Mouse (Mus musculus) embryonic facial prominence, embryonic 14.5 days (tissue): ENCODE measurements around the gene Umps. TPM values are rescaled to one million over a fixed set of nuclear protein-coding genes. Genes with fewer than 3 reads are reported as not detected.
A peak's percentile ranks its signal among the peaks of the same experiment; 100 is the strongest.

Experiments used
- ATAC-seq: fragments of 200-750 bp; cut with Nextera tagmentation; 2 replicates; pipeline ENCODE4 v1.8.0; 2017; ENCODE audit warnings: low read depth, moderate number of reproducible peaks, moderate TSS enrichment
- DNase-seq: peaks from one replicate; pipeline ENCODE4 v3.0.0-alpha.2; 2015; ENCODE audit warnings: low spot score
- H3K27ac ChIP-seq: fragments of 300-500 bp; sonication (generic); replicated peaks from 2 replicates; pipeline ENCODE4 v1.5.1; 2014; ENCODE audit warnings: low read depth, mild to moderate bottlenecking, low read length, moderate library complexity
- H3K27me3 ChIP-seq: fragments of 300-500 bp; sonication (generic); replicated peaks from 2 replicates; pipeline ENCODE4 v1.6.1; 2014; ENCODE audit warnings: low read length; ENCODE audit not compliant: control insufficient read depth, insufficient read depth
- H3K36me3 ChIP-seq: fragments of 300-500 bp; sonication (generic); 2 replicates; pipeline ENCODE4 v1.6.1; 2014; ENCODE audit warnings: low read length, mixed read lengths; ENCODE audit not compliant: control insufficient read depth, insufficient read depth
- H3K4me1 ChIP-seq: fragments of 300-500 bp; sonication (generic); 2 replicates; pipeline ENCODE4 v1.6.1; 2014; ENCODE audit warnings: antibody characterized with exemption, low read length; ENCODE audit not compliant: control insufficient read depth, insufficient read depth
- H3K4me2 ChIP-seq: fragments of 300-500 bp; sonication (generic); 2 replicates; pipeline ENCODE4 v1.6.1; 2014; ENCODE audit warnings: low read depth, mild to moderate bottlenecking, low read length, moderate library complexity, mixed read lengths
- H3K4me3 ChIP-seq: fragments of 300-500 bp; sonication (generic); 2 replicates; pipeline ENCODE4 v1.5.1; 2014; ENCODE audit warnings: low read depth, mild to moderate bottlenecking, low read length
- H3K9ac ChIP-seq: fragments of 300-500 bp; sonication (generic); 2 replicates; pipeline ENCODE4 v1.6.1; 2014; ENCODE audit warnings: low read depth, mild to moderate bottlenecking, low read length, moderate library complexity, mixed read lengths
- H3K9me3 ChIP-seq: fragments of 300-500 bp; sonication (generic); 2 replicates; pipeline ENCODE4 v1.6.1; 2016; ENCODE audit warnings: low read length; ENCODE audit not compliant: control insufficient read depth
- WGBS: fragments of 180-500 bp; shearing (Covaris S2); extraction: QIAGEN DNeasy Blood & Tissue Kit; methylation state at CpG from one replicate; pipeline ENCODE4 v1.1.7; 2014; 5-methylcytosine and 5-hydroxymethylcytosine counted together
- polyA plus RNA-seq: library from polyadenylated mRNA; unstranded; fragments of >200 nt; fragmentation: Nextera tagmentation; extraction: Ambion mirVana; gene quantifications from 2 replicates; pipeline ENCODE4 v1.2.1, GENCODE M21; 2014

The Umps gene
- 45.7 and 51.2 TPM in 2 replicates for polyA plus RNA-seq

DNA sequence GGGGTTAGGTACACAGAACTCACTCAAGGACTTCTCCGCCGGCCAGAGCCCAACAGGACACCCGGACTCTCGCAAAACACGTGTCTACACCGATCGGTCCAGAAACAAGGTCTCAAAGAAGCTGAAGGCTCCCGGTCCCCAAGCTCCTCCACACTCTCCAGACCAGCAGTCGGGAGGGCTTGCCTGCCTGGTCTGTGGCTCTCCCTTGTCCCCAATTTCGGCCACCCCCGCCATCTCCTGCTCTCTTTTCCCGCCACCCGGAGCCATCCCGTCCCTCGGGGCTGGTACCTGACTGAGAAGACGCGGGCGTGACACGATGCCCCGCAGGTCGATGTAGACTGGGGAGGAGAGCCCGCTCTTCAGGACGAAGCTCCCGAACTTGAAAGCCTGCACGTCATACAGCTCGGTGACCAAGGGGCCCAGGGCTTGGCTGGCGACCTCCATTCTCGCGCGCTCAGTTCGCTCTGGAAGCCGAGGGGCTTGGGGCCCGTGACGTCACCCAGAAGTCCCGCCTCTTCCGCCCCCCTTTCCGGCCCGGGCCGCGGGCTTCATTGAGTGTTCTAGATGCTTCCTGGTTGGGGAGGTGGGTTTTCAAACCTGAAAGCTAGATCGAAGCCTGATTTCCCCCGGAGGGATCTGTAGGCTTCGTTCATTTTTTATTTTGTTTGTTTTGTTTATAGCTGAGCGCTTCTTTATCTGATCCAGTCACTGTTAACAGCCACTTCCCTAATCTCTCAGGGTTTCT, at the start of gene Umps:
Umps (minus strand) TSS at position 501 of the 745 bp plus-strand sequence.
- DNase-seq: peak; percentile 92
- 2% methylated on average over 44 of the region's 44 CpGs for whole genome bisulfite sequencing
- Histone ChIP-seq H3K9ac (peak within 1 kb of the TSS; percentile 91), H3K4me1 (peaks cover 6% of the 10 kb centered on the region; the same call in 1 of the 2 replicates), H3K36me3 (peaks cover 22% of the 10 kb centered on the region), H3K27me3 (no peaks in the 10 kb centered on the region), H3K9me3 (no peaks in the 10 kb centered on the region), H3K27ac (peak within 1 kb of the TSS; percentile 75), H3K4me3 (peak within 1 kb of the TSS; percentile 95), H3K4me2 (peak within 1 kb of the TSS; percentile 85)
- peak; percentile 96 for ATAC-seq

DNA sequence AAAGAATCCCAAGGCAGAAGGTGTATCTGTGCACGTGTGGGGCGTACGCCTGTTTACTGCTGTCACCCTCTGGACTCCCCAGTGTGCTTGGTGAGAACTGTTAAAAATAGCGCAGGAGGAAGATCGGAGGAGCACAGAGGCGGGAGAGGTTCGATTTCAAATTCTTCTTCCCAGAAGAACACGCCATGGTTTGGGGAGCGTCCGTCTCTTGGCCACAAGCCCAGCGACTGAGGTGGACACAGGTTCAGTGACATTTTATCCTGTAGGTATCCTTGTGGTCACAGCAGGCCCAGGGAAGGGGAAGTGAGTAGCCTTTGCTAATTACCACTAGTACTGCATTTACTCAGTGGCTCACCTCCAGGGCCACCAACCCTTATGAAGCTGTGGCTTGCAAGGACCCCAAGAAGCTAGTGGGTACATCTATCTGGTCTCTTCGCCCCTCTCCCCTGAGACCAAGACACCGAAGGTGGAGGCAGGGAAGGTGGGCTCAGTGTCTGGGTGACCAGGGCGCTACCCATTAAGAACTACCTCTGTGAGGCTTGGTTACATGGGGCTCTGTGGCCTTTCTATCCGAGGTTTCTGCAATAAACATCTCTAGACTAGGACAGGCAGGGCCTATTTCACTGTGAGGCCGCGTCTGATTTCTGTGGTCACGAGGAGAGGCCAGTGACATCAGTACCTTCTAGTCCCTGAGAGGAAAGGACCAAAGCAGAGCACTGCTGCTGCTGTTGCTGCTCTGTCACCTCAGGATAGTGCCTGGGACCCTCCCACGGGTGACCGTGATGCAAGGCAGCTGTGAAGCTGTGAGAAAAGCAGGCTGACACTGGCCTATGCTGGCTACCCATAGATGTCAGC, 45.4 kb upstream of the Umps start:
- no peak overlapping the region for H3K9ac ChIP-seq
- no peak for ATAC-seq
- no peak overlapping the region for H3K4me2 ChIP-seq
- H3K27ac ChIP-seq: no peak overlapping the region
- no peak for DNase-seq
- H3K27me3 ChIP-seq: no peaks in the 10 kb centered on the region
- 87% methylated on average over 20 of the region's 20 CpGs for WGBS
- H3K4me1 ChIP-seq: no peaks in the 10 kb centered on the region
- no peak overlapping the region for H3K4me3 ChIP-seq
- no peaks in the 10 kb centered on the region for H3K9me3 ChIP-seq
- H3K36me3 ChIP-seq: peaks cover 66% of the 10 kb centered on the region

DNA sequence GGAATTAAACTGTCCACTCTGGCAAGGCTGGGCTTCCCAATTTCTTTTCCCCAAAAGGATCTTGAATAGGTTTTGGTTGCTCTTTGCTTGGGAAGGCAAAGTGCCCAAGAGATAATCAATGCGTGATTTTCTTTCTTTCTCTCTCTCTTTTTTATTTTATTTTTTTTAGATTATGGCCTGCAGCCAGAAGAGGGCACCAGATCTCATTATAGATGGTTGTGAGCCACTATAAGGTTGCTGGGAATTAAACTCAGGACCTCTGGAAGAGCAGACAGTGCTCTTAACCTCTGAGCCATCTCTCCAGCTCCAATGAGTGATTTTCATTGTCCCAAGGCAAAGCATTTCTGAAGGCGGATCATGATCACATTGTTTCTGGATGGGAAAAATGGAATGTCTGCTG, 42.7 kb upstream of the Umps start:
- H3K4me1 ChIP-seq: peaks cover 7% of the 10 kb centered on the region
- no peak overlapping the region for H3K9ac ChIP-seq
- peaks cover 47% of the 10 kb centered on the region for H3K36me3 ChIP-seq
- ATAC-seq: no peak
- no peaks in the 10 kb centered on the region for H3K9me3 ChIP-seq
- no peak for DNase-seq
- no peak overlapping the region for H3K4me2 ChIP-seq
- no peak overlapping the region for H3K27ac ChIP-seq
- no peaks in the 10 kb centered on the region for H3K27me3 ChIP-seq
- no peak overlapping the region for H3K4me3 ChIP-seq
- 91% methylated on average over 2 of the region's 2 CpGs for WGBS

DNA sequence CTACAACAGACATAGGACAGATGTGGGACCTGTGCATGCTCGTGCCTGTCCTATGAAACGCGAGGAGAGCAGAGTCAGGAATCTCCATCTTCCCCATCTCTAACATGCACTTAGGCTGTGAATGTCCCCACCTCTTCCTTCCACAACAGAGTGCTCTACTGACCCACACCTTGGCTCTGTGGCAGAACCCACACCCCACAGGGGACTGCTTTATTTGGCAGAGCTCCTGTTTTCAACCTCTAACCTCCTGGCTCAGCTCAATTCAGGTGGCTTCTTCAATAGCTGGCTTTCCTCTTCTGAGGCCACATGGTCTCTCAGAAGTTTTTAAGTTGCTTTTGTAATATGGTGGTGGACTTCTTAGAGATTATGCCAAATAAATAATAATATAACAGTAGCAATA, 39.1 kb upstream of the Umps start:
- peaks cover 24% of the 10 kb centered on the region for H3K4me1 ChIP-seq
- no peak for ATAC-seq
- no peak overlapping the region for H3K27ac ChIP-seq
- 87% methylated on average over 3 of the region's 3 CpGs for WGBS
- no peaks in the 10 kb centered on the region for H3K27me3 ChIP-seq
- no peak overlapping the region for H3K4me3 ChIP-seq
- no peak for DNase-seq
- H3K36me3 ChIP-seq: peaks cover 18% of the 10 kb centered on the region
- no peak overlapping the region for H3K9ac ChIP-seq
- no peak overlapping the region for H3K4me2 ChIP-seq
- H3K9me3 ChIP-seq: no peaks in the 10 kb centered on the region

DNA sequence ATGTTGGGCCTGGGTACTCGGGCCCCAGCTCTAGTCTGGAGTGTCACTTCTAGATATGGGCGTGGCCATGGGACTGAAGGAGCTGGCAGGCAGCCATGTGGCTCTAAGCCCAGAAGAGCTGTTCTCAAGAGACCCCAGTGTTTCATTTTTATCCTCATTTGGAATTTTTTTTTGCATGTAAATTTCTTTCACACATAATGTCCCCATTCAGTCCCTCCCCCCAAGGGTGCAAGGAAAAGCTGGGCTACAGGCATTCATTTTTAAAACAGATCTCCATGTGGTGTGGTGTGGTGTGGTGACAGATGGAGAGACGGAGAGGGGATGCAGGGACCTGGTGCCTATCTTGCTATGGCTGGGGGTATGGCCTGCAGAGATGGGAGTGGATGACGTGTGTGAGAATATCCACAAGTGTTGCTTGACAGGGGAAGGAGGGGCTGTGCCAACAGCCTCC, 37.3 kb upstream of the Umps start:
- Histone ChIP-seq H3K4me3 (no peak overlapping the region), H3K4me2 (no peak overlapping the region), H3K9ac (no peak overlapping the region), H3K27me3 (no peaks in the 10 kb centered on the region), H3K27ac (peak overlapping the region; percentile 77), H3K9me3 (no peaks in the 10 kb centered on the region), H3K36me3 (0 out of 2 replicates have a peak, but pooled peaks cover 3% of the 10 kb centered on the region), H3K4me1 (peaks cover 24% of the 10 kb centered on the region)
- ATAC-seq (peak; percentile 82), DNase-seq (peak; percentile 87)
- 28% methylated on average over 4 of the region's 4 CpGs for WGBS

DNA sequence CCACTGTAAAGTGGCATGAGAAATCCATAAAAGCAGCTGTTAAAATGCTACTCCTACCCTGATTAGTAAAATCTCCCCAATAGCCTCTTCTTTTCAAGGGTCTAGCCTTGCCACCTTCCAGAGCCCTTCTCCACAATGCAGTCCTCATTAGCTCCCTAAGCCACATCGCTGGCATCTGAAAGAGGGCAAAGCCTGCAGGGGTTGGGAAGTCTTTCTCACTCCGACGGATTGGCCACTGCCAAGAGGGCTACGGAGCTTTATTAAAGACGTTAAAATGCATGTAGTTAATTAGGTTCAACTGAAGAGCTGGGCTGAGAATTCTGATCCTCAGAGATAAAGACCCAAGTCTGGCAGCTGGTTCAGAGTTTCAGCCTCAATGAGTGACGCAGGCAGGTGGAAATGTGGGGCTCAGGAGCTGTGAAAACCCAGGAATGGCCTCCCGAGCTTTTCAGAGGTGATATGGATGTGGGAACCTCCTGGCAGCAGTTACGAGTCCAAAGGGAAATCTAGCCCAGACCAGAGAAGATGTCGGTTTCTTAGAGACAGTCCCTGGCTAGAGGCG, 36.8 kb upstream of the Umps start:
- ATAC-seq: peak; percentile 9
- Histone ChIP-seq H3K4me3 (no peak overlapping the region), H3K9ac (no peak overlapping the region), H3K27ac (peak overlapping the region; percentile 77), H3K9me3 (no peaks in the 10 kb centered on the region), H3K36me3 (0 out of 2 replicates have a peak, but pooled peaks cover 3% of the 10 kb centered on the region), H3K27me3 (no peaks in the 10 kb centered on the region), H3K4me2 (no peak overlapping the region), H3K4me1 (peaks cover 24% of the 10 kb centered on the region)
- WGBS: 50% methylated on average over 10 of the region's 10 CpGs
- DNase-seq: no peak

DNA sequence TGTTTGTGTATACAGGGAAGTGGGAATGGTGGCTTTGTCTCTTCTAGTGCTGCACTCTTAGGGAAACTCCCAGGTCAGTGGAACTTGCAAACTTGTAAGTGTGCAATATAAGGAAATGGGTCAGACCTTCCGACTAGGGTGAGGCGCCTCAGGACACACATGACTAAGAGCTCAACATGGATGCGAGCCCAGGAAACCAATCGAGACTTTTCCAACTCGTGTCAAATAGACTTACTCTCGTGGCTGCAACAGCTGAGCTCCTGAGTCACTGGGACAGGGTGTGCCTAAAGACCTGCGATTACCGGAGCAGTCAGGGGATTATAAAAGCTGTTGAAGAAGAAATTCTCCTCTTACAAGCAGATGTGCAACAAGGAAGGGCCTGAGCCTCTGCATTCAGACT, 33.9 kb upstream of the Umps start:
- H3K4me2 ChIP-seq: no peak overlapping the region
- H3K4me3 ChIP-seq: no peak overlapping the region
- 66% methylated on average over 8 of the region's 8 CpGs for WGBS
- no peaks in the 10 kb centered on the region for H3K9me3 ChIP-seq
- no peaks in the 10 kb centered on the region for H3K27me3 ChIP-seq
- no peak for ATAC-seq
- no peak overlapping the region for H3K27ac ChIP-seq
- H3K9ac ChIP-seq: no peak overlapping the region
- H3K4me1 ChIP-seq: peaks cover 24% of the 10 kb centered on the region
- no peaks in the 10 kb centered on the region for H3K36me3 ChIP-seq
- peak; percentile 48 for DNase-seq

DNA sequence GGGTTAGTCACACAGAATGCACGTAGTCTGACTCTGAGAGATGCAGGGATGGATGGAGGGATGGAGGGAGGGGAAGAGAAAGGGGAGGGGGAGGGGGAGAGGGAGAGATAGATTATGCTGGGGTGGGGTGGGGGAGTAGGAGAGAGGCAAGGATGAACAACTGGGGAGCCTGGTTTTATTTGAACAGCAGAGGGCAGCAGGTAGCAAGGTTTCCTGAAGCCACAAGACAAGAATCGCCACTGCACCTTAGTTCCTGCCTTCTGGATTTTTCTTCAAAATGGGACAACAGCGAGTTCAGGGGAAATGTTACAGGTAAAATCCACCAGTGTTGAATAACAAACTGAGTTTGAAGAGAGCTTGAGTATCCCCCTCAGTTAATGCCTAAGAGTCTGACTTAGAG, 32.5 kb upstream of the Umps start:
- DNase-seq (peak; percentile 72), ATAC-seq (no peak)
- Histone ChIP-seq H3K9me3 (no peaks in the 10 kb centered on the region), H3K4me1 (peaks cover 15% of the 10 kb centered on the region), H3K4me2 (no peak overlapping the region), H3K27ac (no peak overlapping the region), H3K9ac (no peak overlapping the region), H3K4me3 (no peak overlapping the region), H3K36me3 (no peaks in the 10 kb centered on the region), H3K27me3 (no peaks in the 10 kb centered on the region)
- 25% methylated on average over 3 of the region's 3 CpGs for WGBS
